Mouse (Mus musculus): ENCODE results near the gene Gm4858.
"Not testable (repeated sequence)": the region's sequence is repeated elsewhere in the genome, so short reads cannot be mapped to it uniquely, and the experiment has no call there.

Gm4858 gene

GRCm38 (mm10) chr3:93068523-93068922, at the start of gene Gm4858:
Gm4858 (plus strand) TSS chr3:93068823.
- DNase-seq (ENCODE audit: low spot score): not testable (repeated sequence)

- DNase-seq (ENCODE audit: low spot score): no peak
Measured at GRCm38 (mm10) chr3:93018960-93019359, 49.7 kb upstream of the Gm4858 start, which contains the start of gene Lce1m. Lce1m (minus strand) TSS chr3:93019060.

- no peak for DNase-seq (ENCODE audit: low spot score)
Measured at GRCm38 (mm10) chr3:93021171-93021570, 47.5 kb upstream of the Gm4858 start.

- no peak for DNase-seq (ENCODE audit: low spot score)
Measured at GRCm38 (mm10) chr3:93023411-93024184, 45.0 kb upstream of the Gm4858 start.

- no peak for DNase-seq (ENCODE audit: low spot score)
Measured at GRCm38 (mm10) chr3:93025486-93025885, 43.1 kb upstream of the Gm4858 start.

DNA sequence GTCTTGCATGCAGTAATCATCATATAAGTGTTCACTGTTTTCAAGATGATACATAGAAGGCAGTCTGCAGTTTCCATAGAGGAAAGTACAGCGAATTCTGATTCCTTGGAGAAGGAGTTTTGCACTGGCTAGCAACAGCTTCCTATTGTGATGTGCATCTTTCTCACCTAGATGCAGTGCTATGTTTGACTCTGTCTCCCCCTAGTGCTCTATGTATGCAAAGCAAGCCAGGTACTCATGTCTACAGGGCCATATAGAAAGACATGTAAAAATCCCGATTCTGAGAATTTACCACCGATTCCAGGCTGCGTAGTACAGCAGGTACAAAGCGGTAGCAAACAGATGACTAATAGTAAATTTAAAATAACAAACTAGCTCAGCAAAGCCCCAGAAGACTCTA, 37.2 kb upstream of the Gm4858 start:
- DNase-seq (ENCODE audit: low spot score): no peak

DNA sequence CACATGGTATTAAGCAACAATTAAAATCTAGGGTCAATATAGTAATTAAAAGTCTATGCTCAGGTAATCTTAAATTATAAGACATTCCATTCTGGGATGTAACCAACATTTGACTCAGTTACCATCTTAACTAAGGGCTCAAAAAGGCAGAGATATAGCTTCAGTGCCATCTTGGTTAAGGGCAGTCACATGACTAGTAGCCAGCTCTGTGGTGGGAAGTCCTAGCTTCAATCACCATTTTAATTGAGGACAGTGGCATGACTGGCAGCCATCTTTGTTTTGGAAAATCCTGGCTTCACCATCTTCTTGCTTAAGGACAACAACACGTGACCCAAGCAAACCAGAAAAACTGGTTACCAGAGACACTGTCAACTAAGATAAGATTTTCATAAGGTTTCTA, 18.4 kb upstream of the Gm4858 start:
- no peak for DNase-seq (ENCODE audit: low spot score)

- DNase-seq (ENCODE audit: low spot score): peak; percentile 52
Measured at GRCm38 (mm10) chr3:93052826-93053474, 15.7 kb upstream of the Gm4858 start.

DNA sequence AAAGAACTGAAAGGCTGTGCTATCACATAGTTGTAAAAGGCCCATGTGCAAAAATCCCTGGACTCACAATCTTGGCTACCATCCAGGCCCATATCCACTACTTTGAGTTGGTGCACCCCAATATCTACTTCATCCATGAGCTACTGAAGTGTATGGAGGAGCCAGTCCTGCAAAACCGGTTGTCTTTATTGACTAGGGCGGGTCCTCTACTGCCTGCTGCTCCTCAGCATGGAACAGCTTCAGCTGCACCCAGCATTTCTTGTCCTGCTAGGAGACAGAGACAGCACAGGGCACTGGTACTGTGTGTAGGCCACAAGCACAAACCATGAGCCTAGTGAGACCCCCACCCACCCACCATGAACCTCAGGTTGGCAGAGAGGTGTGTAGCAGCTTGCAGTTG, 18.0 kb downstream of the Gm4858 start:
- no peak for DNase-seq (ENCODE audit: low spot score)

DNA sequence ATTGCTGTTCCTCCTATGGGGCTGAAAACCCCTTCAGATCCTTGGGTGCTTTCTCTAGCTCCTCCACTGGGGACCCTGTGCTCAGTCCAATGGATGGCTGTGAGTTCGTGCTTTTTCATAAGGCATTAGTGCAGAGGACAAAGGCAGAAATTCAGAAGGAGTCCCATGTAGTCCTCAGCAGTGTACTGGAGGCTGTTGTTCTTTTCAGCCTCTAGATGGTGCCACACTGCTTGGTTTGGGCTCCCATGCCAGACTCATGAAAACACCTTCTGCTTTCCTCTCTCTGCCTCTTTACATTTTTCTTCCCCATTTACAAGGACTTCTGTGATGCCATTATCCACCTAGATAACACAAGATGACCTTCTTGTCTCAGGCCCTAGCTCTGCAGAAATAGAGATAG, 25.0 kb downstream of the Gm4858 start:
- DNase-seq (ENCODE audit: low spot score): not testable (repeated sequence)

- no peak for DNase-seq (ENCODE audit: low spot score)
Measured at GRCm38 (mm10) chr3:93096447-93096846, 27.8 kb downstream of the Gm4858 start.

GRCm38 (mm10) chr3:93111668-93112067, 43.0 kb downstream of the Gm4858 start:
- peak; percentile 47 for DNase-seq (ENCODE audit: low spot score)

DNA sequence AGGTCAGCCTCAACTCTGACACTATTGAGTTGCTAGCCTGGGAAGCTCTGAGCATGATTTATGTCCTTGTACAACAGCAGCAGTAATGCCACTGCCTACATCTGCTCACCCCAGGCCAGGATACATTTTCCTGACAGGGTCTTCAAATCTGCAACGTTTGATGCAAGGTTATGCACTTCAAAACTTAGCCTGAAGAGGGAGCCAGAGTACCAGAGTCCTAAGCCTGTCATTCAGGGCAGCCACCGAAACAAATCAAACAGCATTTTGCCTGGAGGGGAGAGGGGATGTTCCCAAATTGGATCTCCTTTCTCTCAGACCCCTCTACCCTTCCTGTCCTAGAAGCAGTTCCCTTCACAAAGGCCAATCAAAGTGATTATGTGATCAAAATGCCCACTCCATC, 45.9 kb downstream of the Gm4858 start:
- peak; percentile 44 for DNase-seq (ENCODE audit: low spot score)

DNA sequence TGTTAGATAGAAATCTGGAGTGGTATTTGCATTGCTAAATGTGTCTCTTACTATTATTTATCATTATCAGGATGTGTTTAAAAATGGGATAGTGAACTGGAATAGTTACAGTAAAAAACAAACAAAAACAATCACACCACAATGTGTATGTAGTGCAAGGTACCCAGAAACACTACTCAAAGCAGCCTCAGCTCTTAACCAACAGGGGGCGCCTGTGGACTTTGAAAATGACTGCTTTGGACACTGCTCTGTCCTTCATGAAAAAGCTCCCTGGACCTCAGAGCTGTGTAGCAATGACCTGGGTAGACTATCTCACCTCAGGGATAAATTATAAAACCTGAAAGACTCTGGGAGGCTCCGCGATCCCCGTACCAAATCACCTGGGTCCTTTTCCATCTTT, 50.5 kb downstream of the Gm4858 start:
- DNase-seq (ENCODE audit: low spot score): no peak
